Mouse (Mus musculus): ENCODE data around the gene Sox13.

GRCm38 (mm10) chr1:133424547-133425140 is 467 bp upstream of the Sox13 start:
- no peak for TF ChIP-seq CTCF (IDR thresholded peaks at IDR 0.05; ENCODE audit: control insufficient read depth, insufficient read depth, insufficient replicate concordance, low read depth, low read length)
- no peak for TF ChIP-seq POLR2A (IDR thresholded peaks at IDR 0.05; ENCODE audit: control insufficient read depth, low read depth, low read length)

All from testis, adult 2 months (tissue).